Mouse (Mus musculus) stomach, embryonic 14.5 days (tissue): ENCODE measurements around the gene Cxcl12. TPM values are rescaled to one million over a fixed set of nuclear protein-coding genes. Genes with fewer than 3 reads are reported as not detected.

Source experiments
- ATAC-seq: fragments of 200-750 bp; cut with Nextera tagmentation; 2 replicates; pipeline ENCODE4 v1.8.0; 2017; ENCODE audit warnings: low read depth, moderate TSS enrichment; ENCODE audit not compliant: insufficient number of reproducible peaks, insufficient read depth, low FRiP score
- H3K27ac ChIP-seq: fragments of 300-500 bp; sonication (generic); 2 replicates; pipeline ENCODE4 v1.5.1; 2014; ENCODE audit warnings: mild to moderate bottlenecking, low read length, moderate library complexity, mixed read lengths
- H3K27me3 ChIP-seq: fragments of 300-500 bp; sonication (generic); 2 replicates; pipeline ENCODE4 v1.6.1; 2014; ENCODE audit warnings: low read length, control low read depth, mixed read lengths; ENCODE audit not compliant: control insufficient read depth, insufficient read depth
- H3K36me3 ChIP-seq: fragments of 300-500 bp; sonication (generic); 2 replicates; pipeline ENCODE4 v1.6.1; 2014; ENCODE audit warnings: mild to moderate bottlenecking, control low read depth, low read length, moderate library complexity, mixed read lengths; ENCODE audit not compliant: control insufficient read depth, insufficient read depth
- H3K4me1 ChIP-seq: fragments of 300-500 bp; sonication (generic); 2 replicates; pipeline ENCODE4 v1.6.1; 2014; ENCODE audit warnings: low read length, control low read depth, mixed read lengths; ENCODE audit not compliant: control insufficient read depth, insufficient read depth
- H3K4me2 ChIP-seq: fragments of 300-500 bp; sonication (generic); replicated peaks from 2 replicates; pipeline ENCODE4 v1.6.1; 2014; ENCODE audit warnings: low read depth, low read length, control low read depth
- H3K4me3 ChIP-seq: fragments of 300-500 bp; sonication (generic); 2 replicates; pipeline ENCODE4 v1.5.1; 2014; ENCODE audit warnings: low read depth, low read length, control low read depth
- H3K9ac ChIP-seq: fragments of 300-500 bp; sonication (generic); replicated peaks from 2 replicates; pipeline ENCODE4 v1.6.1; 2014; ENCODE audit warnings: low read depth, mild to moderate bottlenecking, control low read depth, low read length, moderate library complexity, mixed read lengths
- H3K9me3 ChIP-seq: fragments of 300-500 bp; sonication (generic); 2 replicates; pipeline ENCODE4 v1.6.1; 2016; ENCODE audit warnings: low read depth, low read length, control low read depth; ENCODE audit not compliant: control insufficient read depth
- WGBS: fragments of 180-500 bp; shearing (Covaris S2); extraction: QIAGEN DNeasy Blood & Tissue Kit; methylation state at CpG from one replicate; pipeline ENCODE4 v1.1.7; 2014; 5-methylcytosine and 5-hydroxymethylcytosine counted together
- polyA plus RNA-seq: library from polyadenylated mRNA; unstranded; fragments of >200 nt; fragmentation: Nextera tagmentation; extraction: Ambion mirVana; gene quantifications from 2 replicates; pipeline ENCODE4 v1.2.1, GENCODE M21; 2014

Gene Cxcl12
- polyA plus RNA-seq = 180 and 184 TPM in 2 replicates

DNA sequence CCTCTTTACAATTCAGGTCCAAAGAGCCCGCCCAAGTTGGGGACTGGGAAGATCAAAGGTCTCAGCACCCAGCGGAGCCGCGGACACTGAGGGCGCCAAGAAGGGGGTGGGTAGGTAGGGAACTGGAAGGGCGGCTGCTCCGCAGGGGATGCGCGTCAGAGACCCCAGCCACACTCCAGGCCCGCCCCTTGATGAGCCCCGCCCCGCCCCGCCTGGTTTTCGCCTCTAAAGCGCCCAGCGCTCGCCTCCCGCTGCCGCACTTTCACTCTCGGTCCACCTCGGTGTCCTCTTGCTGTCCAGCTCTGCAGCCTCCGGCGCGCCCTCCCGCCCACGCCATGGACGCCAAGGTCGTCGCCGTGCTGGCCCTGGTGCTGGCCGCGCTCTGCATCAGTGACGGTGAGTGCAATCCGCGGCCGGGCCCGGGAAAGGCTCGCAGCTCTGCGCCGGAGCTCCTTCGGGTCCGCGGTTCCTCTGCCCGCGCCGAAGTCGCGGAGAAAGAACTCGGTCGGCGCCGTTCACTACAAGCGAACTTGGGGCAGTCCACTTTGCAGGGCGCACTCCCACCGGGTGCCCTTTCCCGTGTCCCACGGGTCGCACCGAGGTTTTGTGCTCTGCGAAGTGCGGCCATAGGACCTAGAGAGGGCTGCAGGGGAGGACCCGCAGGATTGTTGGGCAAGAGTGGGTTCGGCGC, at the start of gene Cxcl12:
Cxcl12 (plus strand) TSS at position 215 of the 691 bp plus-strand sequence.
- H3K36me3 ChIP-seq = no peaks in the 10 kb centered on the region
- ATAC-seq = peak; percentile 60

DNA sequence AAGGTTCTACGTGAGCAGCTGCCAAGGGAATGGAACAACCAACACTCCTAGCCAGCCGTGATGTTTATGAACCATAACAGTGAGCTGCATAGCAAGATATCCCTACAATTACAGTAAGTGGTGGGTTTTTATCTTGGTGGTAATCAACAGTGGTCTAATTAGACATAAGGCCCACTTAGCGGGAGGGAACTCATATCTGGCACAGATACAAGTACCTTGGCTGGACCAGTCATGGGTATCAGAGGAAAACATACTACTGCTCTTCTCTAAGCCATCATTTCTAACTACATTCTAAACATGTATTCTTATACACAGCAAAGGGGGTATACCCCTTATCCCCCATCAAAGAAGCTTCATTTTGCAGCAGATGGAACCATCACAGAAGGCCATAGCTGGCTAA, 46.3 kb upstream of the Cxcl12 start:
- Histone ChIP-seq H3K4me1 (no peaks in the 10 kb centered on the region), H3K27me3 (no peaks in the 10 kb centered on the region), H3K4me2 (no peak overlapping the region), H3K9me3 (no peaks in the 10 kb centered on the region), H3K36me3 (no peaks in the 10 kb centered on the region), H3K27ac (no peak overlapping the region), H3K9ac (no peak overlapping the region), H3K4me3 (no peak overlapping the region)
- 93% methylated on average over 3 of the region's 3 CpGs for WGBS
- ATAC-seq = no peak

More for the DNA sequence above, at the start of gene Cxcl12:
- peak within 1 kb of the TSS; percentile 71 for H3K4me3 ChIP-seq
- peak within 1 kb of the TSS; percentile 82 for H3K9ac ChIP-seq
- H3K4me2 ChIP-seq = peak within 1 kb of the TSS; percentile 79
- H3K27ac ChIP-seq = peak within 1 kb of the TSS; percentile 12; the same call in 1 of the 2 replicates
- peaks cover 4% of the 10 kb centered on the region; the same call in 1 of the 2 replicates for H3K27me3 ChIP-seq
- WGBS = 1% methylated on average over 63 of the region's 64 CpGs
- 0 out of 2 replicates have a peak, but pooled peaks cover 13% of the 10 kb centered on the region for H3K4me1 ChIP-seq
- no peaks in the 10 kb centered on the region for H3K9me3 ChIP-seq

DNA sequence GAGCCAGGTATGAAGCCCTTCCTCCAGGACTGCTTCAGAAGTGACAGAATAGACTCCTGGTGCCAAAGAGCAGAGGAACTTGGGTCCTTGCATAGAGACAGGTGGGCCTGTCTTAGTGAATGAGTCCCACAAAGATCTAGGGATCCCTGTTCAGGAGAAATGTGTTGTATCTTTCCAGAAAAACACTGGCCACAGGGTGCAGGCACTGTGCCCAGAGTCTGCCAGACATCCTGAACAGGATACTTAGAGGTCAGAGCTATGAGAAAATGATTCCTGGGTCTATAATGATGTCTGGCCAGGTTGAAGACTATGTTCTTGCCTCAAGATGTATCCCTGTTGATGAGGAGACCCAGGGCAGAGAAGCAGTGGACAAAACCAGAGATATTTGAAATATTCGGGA, 42.0 kb upstream of the Cxcl12 start:
- Histone ChIP-seq H3K27me3 (no peaks in the 10 kb centered on the region), H3K9me3 (no peaks in the 10 kb centered on the region), H3K27ac (no peak overlapping the region), H3K4me2 (no peak overlapping the region), H3K4me3 (no peak overlapping the region), H3K9ac (no peak overlapping the region), H3K4me1 (peaks cover 29% of the 10 kb centered on the region), H3K36me3 (no peaks in the 10 kb centered on the region)
- WGBS = 96% methylated on average over 1 of the region's 1 CpGs
- ATAC-seq = no peak

DNA sequence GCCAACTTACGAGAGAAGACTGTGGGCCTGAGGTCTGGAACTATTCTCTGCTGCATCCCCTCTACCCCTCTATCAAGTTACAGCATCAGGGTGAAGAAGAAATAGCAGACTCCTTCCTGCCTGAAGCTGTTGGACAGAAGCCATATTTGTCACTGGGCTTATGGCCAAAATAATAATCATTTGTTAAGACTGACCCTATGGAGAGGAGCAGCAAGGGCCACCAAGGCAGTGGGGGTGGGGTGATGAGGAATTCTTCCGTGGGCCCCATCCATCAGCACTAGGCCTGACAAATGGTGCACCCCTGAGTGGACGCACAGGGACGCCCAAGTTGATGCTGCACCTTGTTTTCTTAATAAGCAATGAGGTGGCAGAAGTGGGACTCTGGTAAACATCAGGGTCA, 38.9 kb upstream of the Cxcl12 start:
- H3K4me2 ChIP-seq = no peak overlapping the region

DNA sequence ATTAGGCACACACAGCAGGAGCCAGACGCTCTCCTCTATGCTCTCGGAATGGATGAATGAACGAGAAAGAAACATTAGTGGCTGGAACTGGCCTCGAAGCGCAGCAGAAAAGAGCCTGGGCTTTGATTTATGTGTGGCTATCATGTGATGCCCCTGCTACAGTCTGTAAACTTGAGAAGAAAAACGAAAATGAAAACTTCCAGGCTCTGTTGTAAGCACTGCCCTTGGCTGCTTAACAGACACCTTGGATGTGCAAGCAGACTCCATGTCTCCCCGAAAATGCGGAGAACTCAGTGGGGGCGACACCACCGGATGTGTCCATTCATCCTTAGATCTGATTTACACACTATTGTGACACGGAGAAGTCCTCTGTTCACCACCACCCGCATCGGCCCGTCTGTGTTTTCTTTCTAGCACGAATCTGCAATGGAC, 37.6 kb upstream of the Cxcl12 start:
- Histone ChIP-seq H3K9me3 (no peaks in the 10 kb centered on the region), H3K4me2 (no peak overlapping the region; the same call in 1 of the 2 replicates), H3K27ac (peak overlapping the region; percentile 39), H3K9ac (no peak overlapping the region), H3K27me3 (no peaks in the 10 kb centered on the region), H3K4me1 (peaks cover 35% of the 10 kb centered on the region), H3K4me3 (no peak overlapping the region), H3K36me3 (no peaks in the 10 kb centered on the region)
- ATAC-seq = peak; percentile 7; the same call in 1 of the 2 replicates
- WGBS = 37% methylated on average over 15 of the region's 15 CpGs

More for the DNA sequence above, 38.9 kb upstream of the Cxcl12 start:
- H3K4me3 ChIP-seq = no peak overlapping the region
- ATAC-seq = 0 out of 2 replicates have a peak, but pooled peaks have one; percentile 39
- no peaks in the 10 kb centered on the region for H3K9me3 ChIP-seq
- WGBS = 36% methylated on average over 4 of the region's 4 CpGs
- no peak overlapping the region for H3K27ac ChIP-seq
- H3K36me3 ChIP-seq = no peaks in the 10 kb centered on the region
- H3K9ac ChIP-seq = no peak overlapping the region
- no peaks in the 10 kb centered on the region for H3K27me3 ChIP-seq
- peaks cover 35% of the 10 kb centered on the region for H3K4me1 ChIP-seq

DNA sequence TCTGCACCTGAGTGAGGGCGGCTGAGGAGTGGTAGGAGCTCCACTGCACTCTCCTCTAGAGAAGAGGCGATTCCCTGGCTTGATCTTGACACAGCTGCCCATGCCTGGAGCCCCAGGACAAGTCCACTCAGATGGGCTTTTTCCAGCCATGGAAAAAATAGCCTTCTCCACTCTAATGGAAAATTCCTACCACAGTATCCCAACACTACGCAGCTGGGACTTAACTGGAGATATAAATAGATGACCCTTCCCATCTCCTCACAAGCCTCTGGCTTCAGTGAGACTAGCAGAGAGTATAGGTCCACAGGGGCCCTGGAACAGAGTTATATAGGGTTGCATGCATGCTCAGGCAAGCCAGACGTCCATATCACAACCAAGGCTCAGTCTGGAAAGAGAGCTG, 33.8 kb upstream of the Cxcl12 start:
- H3K4me2 ChIP-seq = no peak overlapping the region
- no peak for ATAC-seq
- H3K9me3 ChIP-seq = no peaks in the 10 kb centered on the region
- no peaks in the 10 kb centered on the region for H3K27me3 ChIP-seq
- H3K9ac ChIP-seq = no peak overlapping the region
- no peaks in the 10 kb centered on the region for H3K36me3 ChIP-seq
- H3K27ac ChIP-seq = no peak overlapping the region
- 60% methylated on average over 4 of the region's 4 CpGs for WGBS
- peaks cover 22% of the 10 kb centered on the region for H3K4me1 ChIP-seq
- no peak overlapping the region for H3K4me3 ChIP-seq

DNA sequence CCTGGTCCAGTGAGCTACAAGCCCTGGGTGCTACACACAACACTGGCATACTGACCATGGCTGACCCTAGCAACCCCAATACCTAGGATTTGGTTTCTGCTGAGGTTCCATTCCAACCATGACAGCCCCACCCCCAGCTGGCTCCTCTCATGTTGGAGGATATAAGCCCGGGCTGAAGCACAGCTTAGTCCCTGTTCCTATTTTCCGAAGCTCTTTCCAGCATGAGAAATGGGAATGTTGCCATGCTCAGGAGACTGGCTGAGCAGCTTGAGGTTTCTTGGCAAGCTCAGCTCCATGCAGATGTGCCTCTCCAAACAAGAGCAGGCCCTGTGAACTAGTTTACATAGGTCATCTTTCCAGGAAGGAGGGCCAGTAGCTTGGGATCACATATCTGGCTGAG, 30.6 kb upstream of the Cxcl12 start:
- no peak overlapping the region; the same call in 1 of the 2 replicates for H3K27ac ChIP-seq
- H3K9me3 ChIP-seq = no peaks in the 10 kb centered on the region
- no peak overlapping the region for H3K4me3 ChIP-seq
- 0 out of 2 replicates have a peak, but pooled peaks have one; percentile 10 for ATAC-seq
- no peaks in the 10 kb centered on the region for H3K4me1 ChIP-seq
- 57% methylated on average over 2 of the region's 2 CpGs for WGBS
- H3K4me2 ChIP-seq = no peak overlapping the region
- H3K27me3 ChIP-seq = no peaks in the 10 kb centered on the region
- no peak overlapping the region for H3K9ac ChIP-seq
- H3K36me3 ChIP-seq = no peaks in the 10 kb centered on the region

DNA sequence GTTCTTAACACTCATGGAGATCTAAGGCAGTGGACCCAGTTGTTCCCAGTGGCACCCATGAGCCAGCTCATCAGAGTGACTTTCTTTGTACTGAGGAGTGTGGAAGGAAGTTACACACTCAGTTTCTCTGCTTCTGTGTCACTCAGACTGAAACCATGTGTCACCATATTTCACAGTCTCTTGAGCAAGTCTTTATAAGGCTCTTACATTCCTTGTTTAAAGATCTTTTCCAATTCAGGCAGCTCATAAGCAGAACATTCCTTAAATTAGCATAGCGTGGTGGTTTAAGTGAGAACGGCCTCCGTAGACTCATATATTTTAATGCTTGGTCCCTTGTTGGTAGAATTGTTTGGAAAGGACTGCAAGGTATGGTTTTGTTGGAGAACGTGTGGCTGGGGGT, 27.4 kb upstream of the Cxcl12 start:
- H3K9ac ChIP-seq = no peak overlapping the region
- ATAC-seq = no peak
- H3K36me3 ChIP-seq = no peaks in the 10 kb centered on the region
- no peaks in the 10 kb centered on the region for H3K4me1 ChIP-seq
- no peaks in the 10 kb centered on the region for H3K9me3 ChIP-seq
- WGBS = 84% methylated on average over 4 of the region's 4 CpGs
- no peaks in the 10 kb centered on the region for H3K27me3 ChIP-seq
- no peak overlapping the region for H3K27ac ChIP-seq
- no peak overlapping the region for H3K4me2 ChIP-seq
- H3K4me3 ChIP-seq = no peak overlapping the region
